Mouse (Mus musculus) midbrain, embryonic 10.5 days (tissue): ENCODE data around the gene Ncbp3. TPM values are rescaled to one million over a fixed set of nuclear protein-coding genes. Genes with fewer than 3 reads are reported as not detected.
"Not testable (repeated sequence)": the region's sequence is repeated elsewhere in the genome, so short reads cannot be mapped to it uniquely, and the experiment has no call there.

Experiments used
- DNase-seq: peaks from one replicate; pipeline ENCODE4 v3.0.0-alpha.2; 2017; ENCODE audit warnings: low spot score
- H3K27ac ChIP-seq: fragments of 300-500 bp; sonication (generic); replicated peaks from 2 replicates; pipeline ENCODE4 v1.5.1; 2016; ENCODE audit warnings: mild to moderate bottlenecking
- H3K27me3 ChIP-seq: fragments of 300-500 bp; sonication (generic); 2 replicates; pipeline ENCODE4 v1.6.1; 2016; ENCODE audit warnings: low read depth, mild to moderate bottlenecking; ENCODE audit not compliant: poor library complexity, severe bottlenecking
- H3K36me3 ChIP-seq: fragments of 300-500 bp; sonication (generic); 2 replicates; pipeline ENCODE4 v1.6.1; 2016; ENCODE audit warnings: mild to moderate bottlenecking, moderate library complexity
- H3K4me1 ChIP-seq: fragments of 300-500 bp; sonication (generic); 2 replicates; pipeline ENCODE4 v1.6.1; 2016
- H3K4me3 ChIP-seq: fragments of 300-500 bp; sonication (generic); 2 replicates; pipeline ENCODE4 v1.5.1; 2016; ENCODE audit warnings: mild to moderate bottlenecking, moderate library complexity
- H3K9me3 ChIP-seq: fragments of 300-500 bp; sonication (generic); replicated peaks from 2 replicates; pipeline ENCODE4 v1.6.1; 2016; ENCODE audit warnings: mild to moderate bottlenecking
- WGBS: fragments of 180-500 bp; shearing (Covaris S2); methylation state at CpG from one replicate; pipeline ENCODE4 v1.1.7; 2016; 5-methylcytosine and 5-hydroxymethylcytosine counted together
- polyA plus RNA-seq: library from polyadenylated mRNA; unstranded; fragments of >200 nt; fragmentation: Nextera tagmentation; extraction: Ambion mirVana; gene quantifications from 2 replicates; pipeline ENCODE4 v1.2.1, GENCODE M21; 2016

The Ncbp3 gene
- polyA plus RNA-seq, 1 experiment from 2014 or later: 12.2 TPM

DNA sequence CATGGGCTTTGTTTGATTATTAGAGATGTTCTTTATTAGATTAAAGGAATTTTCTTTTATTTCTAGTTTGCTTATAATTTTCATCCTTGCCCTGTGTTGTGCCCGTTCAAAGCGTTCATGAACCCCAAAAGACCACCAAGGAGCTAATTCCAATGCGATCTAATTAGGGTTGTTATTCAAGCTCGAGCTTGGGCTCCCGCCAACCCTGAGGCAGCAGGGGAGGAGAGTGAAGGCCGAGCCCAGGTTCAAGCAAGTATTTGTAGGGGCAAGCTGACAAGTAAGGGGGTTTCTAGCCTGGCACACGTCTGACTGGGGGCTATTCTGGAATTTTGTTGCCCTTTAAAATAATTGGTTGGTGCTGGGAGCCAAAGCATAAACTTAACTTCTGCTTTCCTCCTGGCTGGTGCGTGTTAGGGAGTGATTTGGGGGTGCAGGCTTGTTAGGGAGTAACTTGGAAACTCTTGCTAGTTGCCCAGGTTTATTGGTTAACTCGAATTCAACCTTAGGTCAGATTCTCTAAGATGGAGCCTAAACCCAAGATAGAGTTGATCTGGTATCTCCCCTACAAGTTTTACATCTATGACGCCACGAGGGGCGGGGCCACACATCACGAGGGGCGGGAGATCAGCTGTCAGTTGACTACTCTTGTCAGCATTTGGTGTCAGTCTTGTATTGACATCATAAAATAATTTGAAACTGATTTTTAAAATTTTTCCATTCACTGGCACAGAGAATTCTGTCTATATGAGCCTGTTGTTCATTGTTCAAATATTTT, 52.6 kb downstream of the Ncbp3 start:
- Histone ChIP-seq H3K27me3 (no peaks in the 10 kb centered on the region), H3K4me3 (no peak overlapping the region), H3K36me3 (no peaks in the 10 kb centered on the region), H3K9me3 (no peaks in the 10 kb centered on the region), H3K27ac (no peak overlapping the region), H3K4me1 (no peaks in the 10 kb centered on the region)
- WGBS: 80% methylated on average over 14 of the region's 14 CpGs
- no peak for DNase-seq

GRCm38 (mm10) chr11:73101308-73101707, 53.7 kb downstream of the Ncbp3 start:
- no peaks in the 10 kb centered on the region for H3K9me3 ChIP-seq
- no peaks in the 10 kb centered on the region for H3K36me3 ChIP-seq
- no peak for DNase-seq
- no peak overlapping the region for H3K27ac ChIP-seq
- no peaks in the 10 kb centered on the region for H3K27me3 ChIP-seq
- no peak overlapping the region for H3K4me3 ChIP-seq
- WGBS: 85% methylated on average over 4 of the region's 4 CpGs
- no peaks in the 10 kb centered on the region for H3K4me1 ChIP-seq

DNA sequence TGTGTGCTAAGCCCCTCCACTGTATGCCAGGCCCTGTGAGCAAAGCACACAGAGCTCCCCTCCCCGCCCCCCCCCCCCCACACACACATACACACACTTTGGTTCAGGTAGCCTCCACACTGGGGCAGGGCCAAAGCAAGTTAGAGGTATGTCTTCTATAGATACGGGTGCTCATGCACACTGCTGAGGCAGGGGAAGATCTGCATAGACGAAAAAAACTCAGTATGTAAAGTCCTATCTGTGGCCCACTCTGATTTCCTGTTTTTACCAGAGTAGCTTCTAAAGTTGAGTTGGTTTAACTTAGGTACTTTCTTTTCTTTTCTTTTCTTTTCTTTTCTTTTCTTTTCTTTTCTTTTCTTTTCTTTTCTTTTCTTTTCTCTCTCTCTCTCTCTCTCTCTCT, 57.7 kb downstream of the Ncbp3 start:
- Histone ChIP-seq H3K27ac (no peak overlapping the region), H3K4me1 (no peaks in the 10 kb centered on the region), H3K27me3 (no peaks in the 10 kb centered on the region), H3K9me3 (no peaks in the 10 kb centered on the region), H3K36me3 (no peaks in the 10 kb centered on the region), H3K4me3 (no peak overlapping the region)
- WGBS: 59% methylated on average over 3 of the region's 3 CpGs
- DNase-seq: no peak

GRCm38 (mm10) chr11:73107358-73107757, 59.8 kb downstream of the Ncbp3 start:
- not testable (repeated sequence) for DNase-seq, H3K36me3 ChIP-seq, H3K27ac ChIP-seq, H3K27me3 ChIP-seq, H3K9me3 ChIP-seq, H3K4me3 ChIP-seq, H3K4me1 ChIP-seq
- 54% methylated on average over 3 of the region's 3 CpGs for WGBS

- H3K36me3 ChIP-seq: no peaks in the 10 kb centered on the region
- no peaks in the 10 kb centered on the region for H3K4me1 ChIP-seq
- H3K27me3 ChIP-seq: no peaks in the 10 kb centered on the region
- DNase-seq: no peak
- 78% methylated on average over 5 of the region's 5 CpGs for WGBS
- no peak overlapping the region for H3K4me3 ChIP-seq
- no peak overlapping the region for H3K27ac ChIP-seq
- no peaks in the 10 kb centered on the region for H3K9me3 ChIP-seq
Observed at GRCm38 (mm10) chr11:73108195-73108897, 60.8 kb downstream of the Ncbp3 start.

- Histone ChIP-seq H3K9me3 (no peaks in the 10 kb centered on the region), H3K27me3 (no peaks in the 10 kb centered on the region), H3K4me1 (no peaks in the 10 kb centered on the region), H3K4me3 (no peak overlapping the region), H3K36me3 (no peaks in the 10 kb centered on the region), H3K27ac (no peak overlapping the region)
- DNase-seq: no peak
- 84% methylated on average over 14 of the region's 14 CpGs for WGBS
Observed at GRCm38 (mm10) chr11:73108898-73109625, 61.5 kb downstream of the Ncbp3 start.

DNA sequence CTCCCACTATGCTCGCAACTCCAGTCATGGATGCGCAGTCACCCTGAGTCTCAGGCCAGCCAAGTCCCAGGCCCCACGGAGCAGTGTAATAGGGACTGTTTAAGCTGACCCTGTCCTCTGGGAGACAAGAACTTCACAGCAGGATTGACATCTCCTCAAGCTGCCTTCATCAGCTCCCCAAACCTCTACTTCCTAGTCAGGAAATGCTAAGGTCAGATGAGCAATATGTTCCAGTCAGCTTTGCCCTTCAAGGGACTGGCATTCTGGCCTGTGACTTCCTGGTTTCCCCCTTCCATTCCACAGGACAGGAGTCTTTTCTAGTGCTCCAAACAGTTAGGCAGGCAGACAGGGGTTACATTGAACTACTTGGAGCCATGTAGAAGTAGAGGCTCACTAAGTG, 62.4 kb downstream of the Ncbp3 start:
- H3K27ac ChIP-seq: no peak overlapping the region
- no peaks in the 10 kb centered on the region for H3K27me3 ChIP-seq
- WGBS: 78% methylated on average over 3 of the region's 3 CpGs
- DNase-seq: no peak
- no peaks in the 10 kb centered on the region for H3K9me3 ChIP-seq
- H3K4me1 ChIP-seq: no peaks in the 10 kb centered on the region
- no peaks in the 10 kb centered on the region for H3K36me3 ChIP-seq
- H3K4me3 ChIP-seq: no peak overlapping the region

DNA sequence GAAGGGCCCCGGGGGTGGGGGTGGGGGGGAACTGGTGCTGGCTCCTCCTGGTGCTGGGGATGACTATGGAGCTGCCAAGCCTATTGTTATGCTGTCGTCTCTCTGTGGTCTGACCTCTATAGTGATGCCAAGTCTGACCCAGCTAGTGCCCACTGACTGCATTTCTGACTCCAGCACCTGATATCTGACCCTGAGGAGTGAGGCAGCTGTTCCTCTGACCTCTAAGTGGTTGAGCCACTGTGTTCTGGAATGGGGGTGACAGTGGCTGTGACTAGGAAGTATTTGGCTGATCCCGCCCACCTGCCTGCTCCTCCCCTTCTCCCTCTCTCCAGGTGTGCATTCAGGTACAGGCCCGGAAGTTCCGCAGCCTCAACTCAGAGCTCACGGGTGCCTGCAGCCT, 63.8 kb downstream of the Ncbp3 start:
- no peak overlapping the region for H3K27ac ChIP-seq
- H3K27me3 ChIP-seq: no peaks in the 10 kb centered on the region
- H3K4me1 ChIP-seq: no peaks in the 10 kb centered on the region
- H3K9me3 ChIP-seq: no peaks in the 10 kb centered on the region
- WGBS: 77% methylated on average over 6 of the region's 6 CpGs
- DNase-seq: no peak
- no peak overlapping the region for H3K4me3 ChIP-seq
- no peaks in the 10 kb centered on the region for H3K36me3 ChIP-seq

- peaks cover 79% of the 10 kb centered on the region for H3K36me3 ChIP-seq
- H3K4me1 ChIP-seq: no peaks in the 10 kb centered on the region
- no peak overlapping the region for H3K4me3 ChIP-seq
- H3K27me3 ChIP-seq: no peaks in the 10 kb centered on the region
- H3K27ac ChIP-seq: no peak overlapping the region
- WGBS: 92% methylated on average over 6 of the region's 6 CpGs
- DNase-seq: no peak
- H3K9me3 ChIP-seq: peaks cover 8% of the 10 kb centered on the region; the same call in 1 of the 2 replicates
Observed at GRCm38 (mm10) chr11:73126495-73126894, 78.9 kb downstream of the Ncbp3 start.

DNA sequence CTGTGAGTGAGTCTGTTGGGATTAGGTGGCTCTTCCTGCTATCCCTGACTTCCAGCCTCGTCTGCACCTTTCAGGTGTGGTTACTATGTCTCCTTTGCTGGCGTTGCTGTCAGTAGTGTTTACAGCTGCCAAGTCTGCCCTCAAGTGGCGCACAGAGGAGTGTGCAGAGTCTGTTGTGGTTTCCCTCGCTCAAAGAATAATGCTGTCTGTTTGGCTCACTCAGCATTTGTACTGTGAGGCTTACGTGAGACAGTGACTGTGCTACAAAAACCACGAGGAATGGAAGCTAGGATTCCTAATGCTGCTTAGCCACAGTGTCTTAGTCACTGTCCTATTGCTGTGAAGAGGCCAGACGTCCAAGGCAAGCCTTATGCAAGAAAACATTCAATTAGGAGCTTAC, 83.4 kb downstream of the Ncbp3 start:
- Histone ChIP-seq H3K36me3 (peaks cover 95% of the 10 kb centered on the region), H3K27ac (no peak overlapping the region)
- 87% methylated on average over 7 of the region's 7 CpGs for WGBS

GRCm38 (mm10) chr11:73132999-73133398, 85.4 kb downstream of the Ncbp3 start:
- Histone ChIP-seq H3K27me3 (no peaks in the 10 kb centered on the region), H3K36me3 (peaks cover 86% of the 10 kb centered on the region), H3K9me3 (peaks cover 40% of the 10 kb centered on the region), H3K4me3 (no peak overlapping the region), H3K4me1 (peaks cover 37% of the 10 kb centered on the region), H3K27ac (no peak overlapping the region)
- WGBS: 96% methylated on average over 6 of the region's 6 CpGs
- DNase-seq: no peak

More for the DNA sequence above, 83.4 kb downstream of the Ncbp3 start:
- no peaks in the 10 kb centered on the region for H3K27me3 ChIP-seq
- H3K9me3 ChIP-seq: peaks cover 46% of the 10 kb centered on the region
- H3K4me1 ChIP-seq: peaks cover 18% of the 10 kb centered on the region
- no peak overlapping the region for H3K4me3 ChIP-seq
- DNase-seq: no peak

DNA sequence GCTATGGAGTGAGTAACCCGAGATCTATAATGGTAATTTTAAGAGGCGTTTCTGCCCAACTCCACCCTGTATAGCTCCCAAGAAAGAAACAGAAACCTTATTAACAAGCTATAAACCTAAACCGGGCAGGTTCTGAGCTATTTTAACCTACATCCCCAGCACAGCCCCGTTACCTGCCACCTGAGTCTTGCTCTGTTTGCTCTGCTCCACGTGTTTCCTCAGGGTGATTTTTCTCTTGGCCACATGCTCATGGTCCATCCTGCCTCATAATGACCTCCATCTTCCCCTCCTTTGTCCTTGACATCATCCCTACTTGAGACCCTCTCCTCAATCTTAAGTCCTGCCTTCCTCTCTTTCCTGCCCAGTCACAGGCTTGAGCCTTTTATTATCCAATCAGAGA, 86.6 kb downstream of the Ncbp3 start:
- H3K27ac ChIP-seq: no peak overlapping the region
- H3K4me1 ChIP-seq: peaks cover 42% of the 10 kb centered on the region
- DNase-seq: no peak
- WGBS: 93% methylated on average over 5 of the region's 5 CpGs
- H3K9me3 ChIP-seq: peaks cover 40% of the 10 kb centered on the region
- H3K27me3 ChIP-seq: no peaks in the 10 kb centered on the region
- H3K36me3 ChIP-seq: peaks cover 74% of the 10 kb centered on the region
- peak overlapping the region; percentile 31; the same call in 1 of the 2 replicates for H3K4me3 ChIP-seq

DNA sequence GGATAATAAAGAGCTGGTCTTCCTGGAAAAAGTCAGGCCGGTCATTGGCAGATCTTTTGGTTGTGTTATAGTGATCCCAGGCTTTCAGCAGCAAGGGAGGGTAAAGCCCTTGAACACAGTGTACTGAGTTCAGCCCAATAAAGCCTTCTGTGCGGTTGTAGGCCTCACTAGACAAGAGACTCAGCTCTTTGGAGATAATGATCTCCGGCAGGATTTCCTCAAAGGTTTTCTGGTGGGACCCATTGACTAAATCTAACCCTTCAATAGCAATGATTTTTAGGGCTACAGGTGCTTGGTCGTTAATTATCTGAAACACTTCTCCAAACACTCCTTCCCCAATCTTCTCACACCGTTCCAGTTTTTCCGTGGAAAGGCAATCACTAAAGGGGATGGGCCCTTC, 89.0 kb downstream of the Ncbp3 start:
- no peaks in the 10 kb centered on the region for H3K27me3 ChIP-seq
- 92% methylated on average over 6 of the region's 6 CpGs for WGBS
- DNase-seq: no peak
- peaks cover 42% of the 10 kb centered on the region for H3K4me1 ChIP-seq
- peak overlapping the region; percentile 91 for H3K4me3 ChIP-seq
- H3K9me3 ChIP-seq: peaks cover 40% of the 10 kb centered on the region
- peaks cover 51% of the 10 kb centered on the region for H3K36me3 ChIP-seq
- no peak overlapping the region for H3K27ac ChIP-seq
